Mouse (Mus musculus) MEL (cell line): ENCODE data around the gene Ovol3. TPM values are rescaled to one million over a fixed set of nuclear protein-coding genes. Genes with fewer than 3 reads are reported as not detected.

ENCODE experiments used
- DNase-seq: peaks from one replicate; pipeline ENCODE4 v3.0.0; 2011; ENCODE audit warnings: low read depth, low spot score
- H3K27ac ChIP-seq: 2 replicates; pipeline ENCODE4 v1.5.1; 2012; ENCODE audit warnings: low read depth, mild to moderate bottlenecking, control low read depth, low read length, moderate library complexity; ENCODE audit not compliant: control insufficient read depth
- H3K27me3 ChIP-seq, 2 experiments: fragments of 150-350 bp in 1 of 2; sonication (generic) in 1 of 2; 2 replicates each; pipeline ENCODE4 v1.6.1; 2012; ENCODE audit warnings: low read length in 2 of 2, mild to moderate bottlenecking in 2 of 2, improper control_type of control experiment in 1 of 2, moderate library complexity in 1 of 2; ENCODE audit not compliant: insufficient read depth in 2 of 2, control insufficient read depth in 1 of 2
- H3K36me3 ChIP-seq, 2 experiments: 2 replicates each; pipeline ENCODE4 v1.6.1; 2012 to 2014; ENCODE audit warnings: low read length in 2 of 2, improper control_type of control experiment in 1 of 2, inconsistent platforms in 1 of 2, mild to moderate bottlenecking in 1 of 2; ENCODE audit not compliant: insufficient read depth in 2 of 2, control insufficient read depth in 1 of 2
- H3K4me1 ChIP-seq, 2 experiments: fragments of 150-350 bp in 1 of 2; sonication (generic) in 1 of 2; 2 replicates each; pipeline ENCODE4 v1.6.1; 2012; ENCODE audit warnings: low read length in 2 of 2, improper control_type of control experiment in 1 of 2, mild to moderate bottlenecking in 1 of 2; ENCODE audit not compliant: insufficient read depth in 2 of 2, control insufficient read depth in 1 of 2
- H3K4me3 ChIP-seq, 2 experiments: fragments of 150-350 bp in 1 of 2; sonication (generic) in 1 of 2; 2 replicates each; pipeline ENCODE4 v1.5.1; 2012; ENCODE audit warnings: low read depth in 2 of 2, low read length in 2 of 2, mild to moderate bottlenecking in 2 of 2, moderate library complexity in 2 of 2, control low read depth in 1 of 2, improper control_type of control experiment in 1 of 2; ENCODE audit not compliant: control insufficient read depth in 1 of 2, insufficient read depth in 1 of 2
- H3K79me2 ChIP-seq: 2 replicates; pipeline ENCODE4 v1.6.1; 2012; ENCODE audit warnings: mild to moderate bottlenecking, low read length, moderate library complexity; ENCODE audit not compliant: control insufficient read depth, poor library complexity, insufficient read depth
- H3K9ac ChIP-seq: 2 replicates; pipeline ENCODE4 v1.6.1; 2012; ENCODE audit warnings: low read depth, mild to moderate bottlenecking, control low read depth, low read length, moderate library complexity; ENCODE audit not compliant: control insufficient read depth, poor library complexity, severe bottlenecking
- H3K9me3 ChIP-seq: fragments of 150-350 bp; sonication (generic); replicated peaks from 2 replicates; pipeline ENCODE4 v1.6.1; 2012; ENCODE audit warnings: mild to moderate bottlenecking, low read length, improper control_type of control experiment, moderate library complexity; ENCODE audit not compliant: insufficient read depth
- BHLHE40 ChIP-seq: IDR thresholded peaks from 2 replicates; pipeline ENCODE4 v1.6.1; 2012; ENCODE audit warnings: low read depth, mild to moderate bottlenecking, inconsistent platforms, low read length, improper control_type of control experiment, borderline replicate concordance
- CHD1 ChIP-seq: IDR thresholded peaks from 2 replicates; pipeline ENCODE4 v1.6.1; 2012; ENCODE audit warnings: low read depth, mild to moderate bottlenecking, inconsistent platforms, low read length, improper control_type of control experiment
- CHD2 ChIP-seq: IDR thresholded peaks from 2 replicates; pipeline ENCODE4 v1.6.1; 2011; ENCODE audit warnings: low read length, improper control_type of control experiment
- CTCF ChIP-seq, 3 experiments: IDR thresholded peaks in 2 of 3; conservative IDR thresholded peaks in 1 of 3; 2 replicates each; pipeline ENCODE4 v1.5.1; 2011 to 2012; ENCODE audit warnings: low read length in 3 of 3, low read depth in 2 of 3, mild to moderate bottlenecking in 2 of 3, improper control_type of control experiment in 1 of 3, inconsistent platforms in 1 of 3, mixed read lengths in 1 of 3, moderate library complexity in 1 of 3; ENCODE audit not compliant: control insufficient read depth in 1 of 3, insufficient read depth in 1 of 3, poor library complexity in 1 of 3, severe bottlenecking in 1 of 3
- E2F4 ChIP-seq: IDR thresholded peaks from 2 replicates; pipeline ENCODE4 v1.6.1; 2011; ENCODE audit warnings: low read depth, low read length, improper control_type of control experiment, borderline replicate concordance
- ETS1 ChIP-seq: IDR thresholded peaks from 2 replicates; pipeline ENCODE4 v1.6.1; 2012; ENCODE audit warnings: low read depth, mild to moderate bottlenecking, inconsistent platforms, low read length, improper control_type of control experiment, moderate library complexity
- GABPA ChIP-seq: IDR thresholded peaks from 2 replicates; pipeline ENCODE4 v1.6.1; 2012; ENCODE audit warnings: low read depth, mild to moderate bottlenecking, inconsistent platforms, low read length, improper control_type of control experiment, moderate library complexity
- GATA1 ChIP-seq: IDR thresholded peaks from 2 replicates; pipeline ENCODE4 v1.6.1; 2011; ENCODE audit warnings: low read depth, low read length, improper control_type of control experiment
- MAZ ChIP-seq: IDR thresholded peaks from 2 replicates; pipeline ENCODE4 v1.6.1; 2012; ENCODE audit warnings: low read depth, mild to moderate bottlenecking, inconsistent platforms, low read length, improper control_type of control experiment
- MEF2A ChIP-seq: IDR thresholded peaks from 2 replicates; pipeline ENCODE4 v1.6.1; 2014; ENCODE audit warnings: low read depth, mild to moderate bottlenecking, inconsistent platforms, low read length, improper control_type of control experiment; ENCODE audit not compliant: poor library complexity, insufficient replicate concordance, severe bottlenecking; ENCODE audit errors: extremely low read depth
- MXI1 ChIP-seq: IDR thresholded peaks from 2 replicates; pipeline ENCODE4 v1.6.1; 2011; ENCODE audit warnings: mild to moderate bottlenecking, low read depth, low read length, improper control_type of control experiment
- MYB ChIP-seq: IDR thresholded peaks from 2 replicates; pipeline ENCODE4 v1.6.1; 2011; ENCODE audit warnings: mild to moderate bottlenecking, low read depth, low read length, improper control_type of control experiment
- NRF1 ChIP-seq: IDR thresholded peaks from 2 replicates; pipeline ENCODE4 v1.6.1; 2014; ENCODE audit warnings: low read depth, mild to moderate bottlenecking, inconsistent platforms, low read length, improper control_type of control experiment, moderate library complexity; ENCODE audit not compliant: poor library complexity, insufficient read depth, severe bottlenecking
- POLR2AphosphoS5 ChIP-seq: IDR thresholded peaks from 2 replicates; pipeline ENCODE4 v1.6.1; 2012; ENCODE audit warnings: low read depth, borderline replicate concordance, mild to moderate bottlenecking, inconsistent platforms, low read length, moderate library complexity, mixed read lengths
- SIN3A ChIP-seq: IDR thresholded peaks from 2 replicates; pipeline ENCODE4 v1.6.1; 2012; ENCODE audit warnings: low read length, improper control_type of control experiment, inconsistent platforms
- SMC3 ChIP-seq: IDR thresholded peaks from 2 replicates; pipeline ENCODE4 v1.6.1; 2011; ENCODE audit warnings: low read depth, low read length, improper control_type of control experiment
- TAL1 ChIP-seq: IDR thresholded peaks from 2 replicates; pipeline ENCODE4 v1.6.1; 2012; ENCODE audit warnings: mild to moderate bottlenecking, inconsistent platforms, low read length, moderate library complexity, mixed read lengths
- TCF12 ChIP-seq: IDR thresholded peaks from 2 replicates; pipeline ENCODE4 v1.6.1; 2014; ENCODE audit warnings: low read depth, mild to moderate bottlenecking, inconsistent platforms, low read length, improper control_type of control experiment, moderate library complexity
- UBTF ChIP-seq: IDR thresholded peaks from 2 replicates; pipeline ENCODE4 v1.6.1; 2012; ENCODE audit warnings: low read depth, mild to moderate bottlenecking, inconsistent platforms, low read length, improper control_type of control experiment, moderate library complexity, borderline replicate concordance; ENCODE audit not compliant: insufficient read depth
- USF1 ChIP-seq: IDR thresholded peaks from 2 replicates; pipeline ENCODE4 v1.6.1; 2014; ENCODE audit warnings: low read depth, mild to moderate bottlenecking, inconsistent platforms, low read length, improper control_type of control experiment, moderate library complexity
- ZMIZ1 ChIP-seq: IDR thresholded peaks from 2 replicates; pipeline ENCODE4 v1.6.1; 2012; ENCODE audit warnings: low read depth, mild to moderate bottlenecking, inconsistent platforms, low read length, improper control_type of control experiment, moderate library complexity
- ZNF384 ChIP-seq: IDR thresholded peaks from 2 replicates; pipeline ENCODE4 v1.6.1; 2012; ENCODE audit warnings: low read depth, mild to moderate bottlenecking, inconsistent platforms, low read length, improper control_type of control experiment
- polyA plus RNA-seq, 2 experiments: library from polyadenylated mRNA; stranded (reverse) in 1 of 2; unstranded in 1 of 2; fragments of >175 nt in 1 of 2; fragments of >200 nt in 1 of 2; gene quantifications; 2 replicates each; pipeline versions ENCODE4 v1.2.1 to v1.2.4; 2012; ENCODE audit warnings: low replicate concordance in 2 of 2, low read depth in 1 of 2; ENCODE audit not compliant: insufficient read length in 2 of 2, insufficient read depth in 1 of 2, missing spikeins in 1 of 2
- total RNA-seq: library from RNA; depleted of rRNA; stranded (reverse); fragments of 300-350 nt; gene quantifications from 2 replicates; pipeline ENCODE4 v1.2.3, GENCODE M21; 2012

Ovol3 gene
- total and polyA plus RNA-seq, 3 experiments, result 0.17 TPM; not detected in 2

DNA sequence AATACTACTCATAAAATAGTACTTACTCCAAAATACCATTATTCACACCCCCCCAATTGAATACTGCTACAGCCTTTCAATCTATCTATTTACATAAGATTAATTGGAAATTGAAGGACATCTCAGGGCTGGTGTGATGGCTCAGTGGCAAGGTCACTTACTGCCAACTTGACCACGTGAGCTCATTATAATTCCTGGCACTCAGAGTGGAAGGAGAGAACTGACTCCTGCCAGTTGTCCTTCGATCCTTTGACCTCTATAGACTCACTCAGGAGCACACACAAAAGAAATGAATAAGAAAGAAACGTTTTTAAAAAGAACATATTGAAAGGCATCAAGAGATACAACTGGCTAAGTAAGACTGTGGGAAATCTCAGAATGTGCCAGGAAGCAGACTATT lies 19.6 kb downstream of the Ovol3 start:
- Histone ChIP-seq H3K79me2 (no peaks in the 10 kb centered on the region), H3K36me3 (no peaks in the 10 kb centered on the region), H3K4me3 (no peak overlapping the region), H3K27ac (no peak overlapping the region), H3K9ac (no peak overlapping the region), H3K4me1 (no peaks in the 10 kb centered on the region; a peak in 1 of 4 replicates), H3K9me3 (no peaks in the 10 kb centered on the region), H3K27me3 (no peaks in the 10 kb centered on the region)
- DNase-seq, result no peak
- TF ChIP-seq BHLHE40 (no peak), UBTF (no peak), ETS1 (no peak), SIN3A (no peak), SMC3 (no peak), MYB (no peak)

DNA sequence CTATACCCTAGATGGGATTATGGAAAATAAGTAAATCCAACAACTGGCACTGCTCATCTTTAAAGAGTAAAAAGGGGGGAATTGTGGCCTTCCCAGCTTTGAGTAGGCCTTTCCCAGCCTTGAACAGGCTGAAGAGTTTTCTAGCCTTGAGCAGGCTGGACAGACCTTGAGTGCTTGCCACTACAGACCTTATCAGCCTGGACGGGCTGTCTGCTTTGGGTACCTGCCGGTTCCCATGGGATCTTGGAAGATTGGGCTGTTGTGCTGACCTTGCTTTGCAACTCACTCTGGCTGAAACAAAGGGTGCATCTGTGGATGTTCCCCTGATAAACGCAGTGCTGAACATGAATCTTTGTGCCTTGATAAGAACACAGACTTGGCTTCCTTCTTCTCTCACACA lies 21.6 kb downstream of the Ovol3 start:
- Histone ChIP-seq H3K4me1 (no peaks in the 10 kb centered on the region; a peak in 1 of 4 replicates), H3K79me2 (no peaks in the 10 kb centered on the region), H3K27ac (no peak overlapping the region), H3K27me3 (no peaks in the 10 kb centered on the region), H3K9me3 (no peaks in the 10 kb centered on the region), H3K36me3 (no peaks in the 10 kb centered on the region), H3K4me3 (no peak overlapping the region), H3K9ac (no peak overlapping the region)
- TF ChIP-seq ZMIZ1 (no peak), CHD1 (no peak), MYB (no peak), MEF2A (no peak), MXI1 (no peak), NRF1 (no peak), CTCF (IDR thresholded peaks at IDR 0.05 in 2 of 3, conservative IDR thresholded peaks at IDR 0.05 in 1 of 3; ENCODE audit: control insufficient read depth in 1 of 3, insufficient read depth in 1 of 3, low read depth in 2 of 3, low read length in 3 of 3, poor library complexity in 1 of 3, severe bottlenecking in 1 of 3) (no peak)
- DNase-seq, result no peak

DNA sequence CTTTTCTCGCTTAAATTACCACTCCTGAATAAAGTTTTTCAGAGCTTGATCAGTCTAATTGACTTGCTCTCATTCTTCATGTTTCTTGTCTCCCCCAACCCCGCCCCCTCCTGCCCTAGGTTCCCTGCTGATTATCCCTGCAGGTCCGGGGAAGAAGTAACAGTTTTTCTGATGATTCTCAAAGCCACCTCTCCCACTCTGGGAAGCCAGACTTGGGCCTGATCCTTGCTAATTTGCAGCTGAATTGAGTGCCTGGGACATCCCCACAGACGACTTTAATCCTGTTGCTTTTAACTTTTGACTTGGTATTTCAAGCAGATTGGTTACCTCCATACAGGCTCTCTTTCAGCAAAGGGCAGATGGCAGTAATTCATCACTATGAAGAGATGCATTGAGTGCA lies 24.5 kb downstream of the Ovol3 start:
- no peak for DNase-seq
- H3K27ac ChIP-seq, result no peak overlapping the region
- H3K27me3 ChIP-seq, result peaks cover 0 to under 1% of the 10 kb centered on the region in 2 experiments; a peak in 2 of 4 replicates
- TF ChIP-seq USF1 (no peak), MYB (no peak), ZMIZ1 (no peak), E2F4 (no peak), MAZ (no peak), CHD1 (no peak), CHD2 (no peak), GATA1 (no peak), MEF2A (no peak), ZNF384 (no peak), POLR2AphosphoS5 (no peak), TAL1 (no peak), GABPA (no peak), TCF12 (no peak)
- TF ChIP-seq, all 39 proteins: peak for 0
- Histone ChIP-seq H3K4me3 (no peak overlapping the region), H3K9ac (no peak overlapping the region), H3K79me2 (no peaks in the 10 kb centered on the region), H3K36me3 (no peaks in the 10 kb centered on the region), H3K9me3 (no peaks in the 10 kb centered on the region), H3K4me1 (no peaks in the 10 kb centered on the region)
